Mouse (Mus musculus) splenic B cell, adult 2 months (primary cell): ENCODE measurements around the gene Dhrs13.
"Not testable (repeated sequence)": the region's sequence is repeated elsewhere in the genome, so short reads cannot be mapped to it uniquely, and the experiment has no call there.

ENCODE experiments used
- DNase-seq: peaks from one replicate; pipeline ENCODE4 v3.0.0-alpha.2; 2011; ENCODE audit warnings: low read depth, low spot score
- H3K27me3 ChIP-seq: 2 replicates; pipeline ENCODE4 v1.6.1; 2012; ENCODE audit warnings: mild to moderate bottlenecking, low read length, moderate library complexity, mixed read lengths; ENCODE audit not compliant: control insufficient read depth, poor library complexity, insufficient read depth, severe bottlenecking
- H3K36me3 ChIP-seq: 2 replicates; pipeline ENCODE4 v1.6.1; 2012; ENCODE audit warnings: mild to moderate bottlenecking, low read length, moderate library complexity, mixed read lengths; ENCODE audit not compliant: control insufficient read depth, poor library complexity, insufficient read depth, severe bottlenecking

Gene Dhrs13

GRCm38 (mm10) chr11:78031389-78031788, 691 bp upstream of the Dhrs13 start:
- peaks cover 4% of the 10 kb centered on the region; the same call in 1 of the 2 replicates for H3K36me3 ChIP-seq
- no peak for DNase-seq
- H3K27me3 ChIP-seq: no peaks in the 10 kb centered on the region

GRCm38 (mm10) chr11:78032809-78033195, 722 bp downstream of the Dhrs13 start:
- H3K27me3 ChIP-seq: no peaks in the 10 kb centered on the region
- DNase-seq: no peak
- H3K36me3 ChIP-seq: no peaks in the 10 kb centered on the region

GRCm38 (mm10) chr11:78033931-78034617, 2.0 kb downstream of the Dhrs13 start:
- no peaks in the 10 kb centered on the region for H3K27me3 ChIP-seq
- DNase-seq: no peak
- H3K36me3 ChIP-seq: no peaks in the 10 kb centered on the region

GRCm38 (mm10) chr11:78036791-78037190, 4.7 kb downstream of the Dhrs13 start:
- DNase-seq: no peak
- no peaks in the 10 kb centered on the region for H3K36me3 ChIP-seq
- no peaks in the 10 kb centered on the region for H3K27me3 ChIP-seq

- H3K27me3 ChIP-seq: no peaks in the 10 kb centered on the region
- no peaks in the 10 kb centered on the region for H3K36me3 ChIP-seq
- peak; percentile 51 for DNase-seq
Observed at GRCm38 (mm10) chr11:78037831-78038752, 6.0 kb downstream of the Dhrs13 start, which contains the start of gene Flot2. Gene Flot2, plus strand, starts transcription at chr11:78037931.

- H3K27me3 ChIP-seq: no peaks in the 10 kb centered on the region
- no peak for DNase-seq
Observed at GRCm38 (mm10) chr11:78040878-78041277, 8.8 kb downstream of the Dhrs13 start.

GRCm38 (mm10) chr11:78042290-78042870, 10.3 kb downstream of the Dhrs13 start:
- DNase-seq, H3K36me3 ChIP-seq, H3K27me3 ChIP-seq: not testable (repeated sequence)

More at GRCm38 (mm10) chr11:78040878-78041277, 8.8 kb downstream of the Dhrs13 start:
- H3K36me3 ChIP-seq: no peaks in the 10 kb centered on the region

- DNase-seq: no peak
- no peaks in the 10 kb centered on the region for H3K36me3 ChIP-seq
- H3K27me3 ChIP-seq: no peaks in the 10 kb centered on the region; the same call in 1 of the 2 replicates
Observed at GRCm38 (mm10) chr11:78044758-78045251, 12.7 kb downstream of the Dhrs13 start.

GRCm38 (mm10) chr11:78048637-78049036, 16.6 kb downstream of the Dhrs13 start:
- not testable (repeated sequence) for H3K36me3 ChIP-seq, H3K27me3 ChIP-seq, DNase-seq

GRCm38 (mm10) chr11:78053078-78053477, 21.0 kb downstream of the Dhrs13 start:
- H3K27me3 ChIP-seq: no peaks in the 10 kb centered on the region; the same call in 1 of the 2 replicates
- DNase-seq: no peak
- no peaks in the 10 kb centered on the region for H3K36me3 ChIP-seq

- no peaks in the 10 kb centered on the region for H3K27me3 ChIP-seq
- no peak for DNase-seq
- H3K36me3 ChIP-seq: no peaks in the 10 kb centered on the region
Observed at GRCm38 (mm10) chr11:78056946-78057345, 24.9 kb downstream of the Dhrs13 start.

- Histone ChIP-seq H3K36me3 (no peaks in the 10 kb centered on the region), H3K27me3 (no peaks in the 10 kb centered on the region)
- peak; percentile 76 for DNase-seq
Observed at GRCm38 (mm10) chr11:78059833-78060757, 28.0 kb downstream of the Dhrs13 start.

- Histone ChIP-seq H3K36me3 (no peaks in the 10 kb centered on the region), H3K27me3 (no peaks in the 10 kb centered on the region)
- no peak for DNase-seq
Observed at GRCm38 (mm10) chr11:78062563-78062962, 30.5 kb downstream of the Dhrs13 start.

- no peak for DNase-seq
- Histone ChIP-seq H3K27me3 (no peaks in the 10 kb centered on the region), H3K36me3 (no peaks in the 10 kb centered on the region)
Observed at GRCm38 (mm10) chr11:78065906-78066305, 33.8 kb downstream of the Dhrs13 start.
